Mouse (Mus musculus): ENCODE data around the gene Art5. TPM values are rescaled to one million over a fixed set of nuclear protein-coding genes. Genes with fewer than 3 reads are reported as not detected.
"Not testable (repeated sequence)": the region's sequence is repeated elsewhere in the genome, so short reads cannot be mapped to it uniquely, and the experiment has no call there.

Art5 gene
- total and polyA plus RNA-seq, 2 experiments = not detected

DNA sequence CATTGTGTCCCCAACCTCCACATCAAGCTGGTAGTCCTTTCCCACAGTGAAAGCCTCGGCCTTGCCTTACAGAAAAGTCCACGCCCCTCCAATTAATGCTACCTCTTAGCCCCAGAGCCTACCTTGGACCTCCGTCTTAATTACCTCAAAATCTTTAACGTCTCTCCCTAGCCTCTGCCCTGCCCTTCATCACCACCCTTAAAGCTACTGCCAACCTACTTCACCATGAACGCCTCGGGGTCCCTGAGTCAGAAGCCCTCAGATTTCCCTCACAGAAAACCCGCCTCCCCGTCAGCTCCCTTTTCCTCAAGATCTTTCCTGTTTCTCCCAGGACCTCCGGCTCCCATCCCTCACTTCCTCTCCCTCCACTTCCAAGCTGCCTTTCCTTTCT lies 44.6 kb downstream of the Art5 start:
- 1% methylated on average over 9 of the region's 9 CpGs for WGBS
- H3K36me3 ChIP-seq (ENCODE audit: control insufficient read depth, insufficient read depth, low read length) = no peaks in the 10 kb centered on the region
- H3K79me2 ChIP-seq (ENCODE audit: control insufficient read depth, insufficient read depth, low read length) = peaks cover 14% of the 10 kb centered on the region; the same call in 1 of the 2 replicates
- peak overlapping the region; percentile 69 for H3K9ac ChIP-seq (ENCODE audit: low read depth, low read length)
- H3K4me1 ChIP-seq (ENCODE audit: control insufficient read depth, insufficient read depth, low read length) = peaks cover 29% of the 10 kb centered on the region
- no peak for DNase-seq (ENCODE audit: extremely low read depth, low read depth, low spot score)
- H3K27me3 ChIP-seq (ENCODE audit: control insufficient read depth, insufficient read depth, low read length) = no peaks in the 10 kb centered on the region
- no peak for TF ChIP-seq POLR2A (IDR thresholded peaks at IDR 0.05; ENCODE audit: extremely low read depth, insufficient read depth, low read length)
- 0 out of 2 replicates have a peak overlapping the region, but pooled peaks have one; percentile 15 for H3K27ac ChIP-seq (replicated peaks; ENCODE audit: insufficient read depth, low read depth, low read length)
- H3K4me3 ChIP-seq (ENCODE audit: insufficient read depth, low read depth, low read length) = peak overlapping the region; percentile 57

GRCm38 (mm10) chr7:102063891-102064290 lies 45.4 kb downstream of the Art5 start:
- DNase-seq (ENCODE audit: extremely low read depth, low read depth, low spot score) = no peak
- peaks cover 33% of the 10 kb centered on the region for H3K4me1 ChIP-seq (ENCODE audit: control insufficient read depth, insufficient read depth, low read length)
- no peak overlapping the region for H3K9ac ChIP-seq (ENCODE audit: low read depth, low read length)
- H3K27me3 ChIP-seq (ENCODE audit: control insufficient read depth, insufficient read depth, low read length) = no peaks in the 10 kb centered on the region
- no peaks in the 10 kb centered on the region for H3K36me3 ChIP-seq (ENCODE audit: control insufficient read depth, insufficient read depth, low read length)
- peaks cover 14% of the 10 kb centered on the region; the same call in 1 of the 2 replicates for H3K79me2 ChIP-seq (ENCODE audit: control insufficient read depth, insufficient read depth, low read length)
- no peak overlapping the region for H3K27ac ChIP-seq (replicated peaks; ENCODE audit: insufficient read depth, low read depth, low read length)
- no peak overlapping the region; the same call in 1 of the 2 replicates for H3K4me3 ChIP-seq (ENCODE audit: insufficient read depth, low read depth, low read length)
- WGBS = 44% methylated on average over 9 of the region's 9 CpGs
- no peak for TF ChIP-seq CTCF (IDR thresholded peaks at IDR 0.05; ENCODE audit: low read depth, low read length)
- no peak for TF ChIP-seq POLR2A (IDR thresholded peaks at IDR 0.05; ENCODE audit: extremely low read depth, insufficient read depth, low read length)

DNA sequence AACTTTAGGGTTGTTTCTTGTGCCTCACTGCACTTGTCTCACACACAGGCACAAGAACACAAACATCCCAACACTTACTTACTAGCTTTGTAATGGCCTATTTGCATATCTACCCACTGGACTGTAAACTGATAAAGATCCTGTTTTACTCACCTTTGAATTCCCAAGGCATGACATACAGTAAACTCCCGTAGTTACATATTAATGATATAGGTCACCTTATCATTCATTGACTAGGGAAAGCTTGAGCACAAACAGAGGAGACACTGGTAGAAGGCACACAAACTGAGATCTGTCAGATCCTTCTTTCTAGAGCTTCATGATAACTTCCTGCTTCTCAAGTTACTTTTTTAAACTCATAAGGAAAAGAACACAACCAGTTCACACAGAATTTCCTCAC lies 47.1 kb downstream of the Art5 start:
- H3K36me3 ChIP-seq (ENCODE audit: control insufficient read depth, insufficient read depth, low read length) = no peaks in the 10 kb centered on the region; the same call in 1 of the 2 replicates
- peaks cover 19% of the 10 kb centered on the region; the same call in 1 of the 2 replicates for H3K79me2 ChIP-seq (ENCODE audit: control insufficient read depth, insufficient read depth, low read length)
- 20% methylated on average over 1 of the region's 1 CpGs for WGBS
- peak; percentile 53 for DNase-seq (ENCODE audit: extremely low read depth, low read depth, low spot score)
- TF ChIP-seq CTCF (IDR thresholded peaks at IDR 0.05; ENCODE audit: low read depth, low read length) (no peak), POLR2A (IDR thresholded peaks at IDR 0.05; ENCODE audit: extremely low read depth, insufficient read depth, low read length) (no peak)
- no peak overlapping the region for H3K4me3 ChIP-seq (ENCODE audit: insufficient read depth, low read depth, low read length)
- H3K9ac ChIP-seq (ENCODE audit: low read depth, low read length) = no peak overlapping the region
- H3K4me1 ChIP-seq (ENCODE audit: control insufficient read depth, insufficient read depth, low read length) = peaks cover 37% of the 10 kb centered on the region
- H3K27ac ChIP-seq (replicated peaks; ENCODE audit: insufficient read depth, low read depth, low read length) = no peak overlapping the region
- H3K27me3 ChIP-seq (ENCODE audit: control insufficient read depth, insufficient read depth, low read length) = no peaks in the 10 kb centered on the region

GRCm38 (mm10) chr7:102061353-102061752 lies 47.9 kb downstream of the Art5 start:
- TF ChIP-seq POLR2A (IDR thresholded peaks at IDR 0.05; ENCODE audit: extremely low read depth, insufficient read depth, low read length) (no peak), CTCF (IDR thresholded peaks at IDR 0.05; ENCODE audit: low read depth, low read length) (no peak)
- no peak for DNase-seq (ENCODE audit: extremely low read depth, low read depth, low spot score)
- H3K79me2 ChIP-seq (ENCODE audit: control insufficient read depth, insufficient read depth, low read length) = peaks cover 24% of the 10 kb centered on the region; the same call in 1 of the 2 replicates
- no peaks in the 10 kb centered on the region for H3K27me3 ChIP-seq (ENCODE audit: control insufficient read depth, insufficient read depth, low read length)
- no peak overlapping the region for H3K4me3 ChIP-seq (ENCODE audit: insufficient read depth, low read depth, low read length)
- H3K9ac ChIP-seq (ENCODE audit: low read depth, low read length) = no peak overlapping the region
- no peaks in the 10 kb centered on the region; the same call in 1 of the 2 replicates for H3K36me3 ChIP-seq (ENCODE audit: control insufficient read depth, insufficient read depth, low read length)
- WGBS = 70% methylated on average over 3 of the region's 3 CpGs
- H3K27ac ChIP-seq (replicated peaks; ENCODE audit: insufficient read depth, low read depth, low read length) = no peak overlapping the region
- H3K4me1 ChIP-seq (ENCODE audit: control insufficient read depth, insufficient read depth, low read length) = peaks cover 37% of the 10 kb centered on the region

GRCm38 (mm10) chr7:102048524-102048923 lies 60.8 kb downstream of the Art5 start:
- H3K27ac ChIP-seq (replicated peaks; ENCODE audit: insufficient read depth, low read depth, low read length); H3K4me1 ChIP-seq (ENCODE audit: control insufficient read depth, insufficient read depth, low read length); H3K36me3 ChIP-seq (ENCODE audit: control insufficient read depth, insufficient read depth, low read length); H3K4me3 ChIP-seq (ENCODE audit: insufficient read depth, low read depth, low read length); H3K9ac ChIP-seq (ENCODE audit: low read depth, low read length); H3K27me3 ChIP-seq (ENCODE audit: control insufficient read depth, insufficient read depth, low read length): not testable (repeated sequence)
- 0 out of 2 replicates have a peak, but pooled peaks have one; percentile 13 for TF ChIP-seq CTCF (IDR thresholded peaks at IDR 0.05; ENCODE audit: low read depth, low read length)
- H3K79me2 ChIP-seq (ENCODE audit: control insufficient read depth, insufficient read depth, low read length) = peaks cover 12% of the 10 kb centered on the region; the same call in 1 of the 2 replicates
- peak; percentile 35 for DNase-seq (ENCODE audit: extremely low read depth, low read depth, low spot score)

Other genes starting within 250 kb of the Art5 start
- 16.6 and 17.1 TPM in 2 replicates for gene Anapc15, start 245.8 kb downstream of the Art5 start, total RNA-seq (2014; rRNA removed)
- gene Anapc15, start 245.8 kb downstream of the Art5 start, polyA plus RNA-seq (2012; rRNA removed) = 27.3 and 31.8 TPM in 2 replicates
- 0.20 TPM in 1 of 2 replicates, not detected in the other for gene Folr1, start 238.7 kb downstream of the Art5 start, total RNA-seq (2014; rRNA removed)
- 0.23 TPM in 1 of 2 replicates, not detected in the other for gene Folr1, start 238.7 kb downstream of the Art5 start, polyA plus RNA-seq (2012; rRNA removed)
- 64.1 and 75.7 TPM in 2 replicates for gene Lamtor1, start 203.6 kb downstream of the Art5 start, total RNA-seq (2014; rRNA removed)
- 159 and 171 TPM in 2 replicates for gene Lamtor1, start 203.6 kb downstream of the Art5 start, polyA plus RNA-seq (2012; rRNA removed)
- 0.07 TPM in 1 of 2 replicates, not detected in the other for gene Tomt, start 203.1 kb downstream of the Art5 start, total RNA-seq (2014; rRNA removed)
- 0.19 and 0.22 TPM in 2 replicates for gene Tomt, start 203.1 kb downstream of the Art5 start, polyA plus RNA-seq (2012; rRNA removed)
- 3.1 and 3.3 TPM in 2 replicates for gene Lrrc51, start 175.6 kb downstream of the Art5 start, total RNA-seq (2014; rRNA removed)
- gene Lrrc51, start 175.6 kb downstream of the Art5 start, polyA plus RNA-seq (2012; rRNA removed) = 5.2 and 5.3 TPM in 2 replicates
- gene Numa1, start 175.4 kb downstream of the Art5 start, total RNA-seq (2014; rRNA removed) = 31.8 and 34.8 TPM in 2 replicates
- 22.2 and 26.7 TPM in 2 replicates for gene Numa1, start 175.4 kb downstream of the Art5 start, polyA plus RNA-seq (2012; rRNA removed)
- gene Il18bp, start 90.8 kb downstream of the Art5 start, total RNA-seq (2014; rRNA removed) = 15.7 TPM in 2 replicates
- gene Il18bp, start 90.8 kb downstream of the Art5 start, polyA plus RNA-seq (2012; rRNA removed) = 14.2 and 26.4 TPM in 2 replicates
- gene Rnf121, start 44.0 kb downstream of the Art5 start, total RNA-seq (2014; rRNA removed) = 16.2 and 17.1 TPM in 2 replicates
- 18.3 and 21.1 TPM in 2 replicates for gene Rnf121, start 44.0 kb downstream of the Art5 start, polyA plus RNA-seq (2012; rRNA removed)
- 4.8 and 4.9 TPM in 2 replicates for gene Xndc1, start 44.0 kb downstream of the Art5 start, total RNA-seq (2014; rRNA removed)
- gene Xndc1, start 44.0 kb downstream of the Art5 start, polyA plus RNA-seq (2012; rRNA removed) = 3.2 and 5.9 TPM in 2 replicates
- gene Xntrpc, start 43.8 kb downstream of the Art5 start, total RNA-seq (2014; rRNA removed) = 0.18 and 0.74 TPM in 2 replicates
- 0.75 and 0.83 TPM in 2 replicates for gene Xntrpc, start 43.8 kb downstream of the Art5 start, polyA plus RNA-seq (2012; rRNA removed)
- 0.09 TPM in 1 of 2 replicates, not detected in the other for gene Trpc2, start 26.4 kb downstream of the Art5 start, total RNA-seq (2014; rRNA removed)
- 0.04 TPM in 1 of 2 replicates, not detected in the other for gene Trpc2, start 26.4 kb downstream of the Art5 start, polyA plus RNA-seq (2012; rRNA removed)
- 0.28 TPM in 1 of 2 replicates, not detected in the other for gene Art1, start 7.7 kb downstream of the Art5 start, total RNA-seq (2014; rRNA removed)
- not detected in 2 replicates for gene Art1, start 7.7 kb downstream of the Art5 start, polyA plus RNA-seq (2012; rRNA removed)
- gene Chrna10, start 7.3 kb upstream of the Art5 start, total RNA-seq (2014; rRNA removed) = not detected in 2 replicates
- 0.04 TPM in 1 of 2 replicates, not detected in the other for gene Chrna10, start 7.3 kb upstream of the Art5 start, polyA plus RNA-seq (2012; rRNA removed)
- gene Nup98, start 100.7 kb upstream of the Art5 start, total RNA-seq (2014; rRNA removed) = 14.0 and 16.1 TPM in 2 replicates
- 5.2 and 6.7 TPM in 2 replicates for gene Nup98, start 100.7 kb upstream of the Art5 start, polyA plus RNA-seq (2012; rRNA removed)
- gene Pgap2, start 100.7 kb upstream of the Art5 start, total RNA-seq (2014; rRNA removed) = 27.8 and 29.4 TPM in 2 replicates
- 77.9 and 89.6 TPM in 2 replicates for gene Pgap2, start 100.7 kb upstream of the Art5 start, polyA plus RNA-seq (2012; rRNA removed)
- 3.9 and 6.6 TPM in 2 replicates for gene Rhog, start 146.6 kb upstream of the Art5 start, total RNA-seq (2014; rRNA removed)
- gene Rhog, start 146.6 kb upstream of the Art5 start, polyA plus RNA-seq (2012; rRNA removed) = 22.4 and 26.3 TPM in 2 replicates
- 15.7 and 21.6 TPM in 2 replicates for gene Stim1, start 158.3 kb upstream of the Art5 start, total RNA-seq (2014; rRNA removed)
- 25.4 and 28.0 TPM in 2 replicates for gene Stim1, start 158.3 kb upstream of the Art5 start, polyA plus RNA-seq (2012; rRNA removed)